Mouse (Mus musculus) kidney, postnatal 10 days (tissue): Measurements from ENCODE around the gene Grk3.

Source experiments
- DNase-seq: peaks from one replicate; pipeline ENCODE4 v3.0.0; 2021; ENCODE audit warnings: mixed read lengths

Grk3 gene

GRCm38 (mm10) chr5:112864719-112865367 lies 150.7 kb downstream of the Grk3 start:
- peak; percentile 73 for DNase-seq
